Mouse (Mus musculus) megakaryocyte, embryonic 14.5 days (primary cell): ENCODE data around the gene AI661453.
"Not testable (repeated sequence)": the region's sequence is repeated elsewhere in the genome, so short reads cannot be mapped to it uniquely, and the experiment has no call there.

Experiments
- FLI1 ChIP-seq: IDR thresholded peaks from 2 replicates; pipeline ENCODE4 v1.6.1; 2012; ENCODE audit warnings: low read length, inconsistent platforms, mixed read lengths
- GATA1 ChIP-seq: IDR thresholded peaks from 3 replicates; pipeline ENCODE4 v1.6.1; 2012; ENCODE audit warnings: mixed read lengths, low read length, inconsistent platforms, borderline replicate concordance

DNA sequence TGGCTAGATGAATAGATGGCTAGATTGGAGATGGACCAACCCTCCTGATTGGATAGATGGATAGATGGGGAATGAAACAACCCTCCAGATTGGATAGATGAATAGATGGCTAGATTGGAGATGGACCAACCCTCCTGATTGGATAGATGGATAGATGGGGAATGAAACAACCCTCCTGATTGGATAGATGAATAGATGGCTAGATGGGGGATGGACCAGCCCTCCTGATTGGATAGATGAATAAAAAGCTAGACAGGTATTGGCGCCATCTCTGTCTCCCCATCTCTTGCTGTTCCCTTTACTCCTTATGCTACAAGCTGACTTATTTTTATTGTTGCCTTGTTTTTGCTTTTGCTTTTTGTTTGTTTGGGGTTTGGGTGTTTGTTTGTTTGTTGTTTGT is 13.8 kb upstream of the AI661453 start:
- TF ChIP-seq GATA1, FLI1: not testable (repeated sequence)
